In the genomic region with DNA sequence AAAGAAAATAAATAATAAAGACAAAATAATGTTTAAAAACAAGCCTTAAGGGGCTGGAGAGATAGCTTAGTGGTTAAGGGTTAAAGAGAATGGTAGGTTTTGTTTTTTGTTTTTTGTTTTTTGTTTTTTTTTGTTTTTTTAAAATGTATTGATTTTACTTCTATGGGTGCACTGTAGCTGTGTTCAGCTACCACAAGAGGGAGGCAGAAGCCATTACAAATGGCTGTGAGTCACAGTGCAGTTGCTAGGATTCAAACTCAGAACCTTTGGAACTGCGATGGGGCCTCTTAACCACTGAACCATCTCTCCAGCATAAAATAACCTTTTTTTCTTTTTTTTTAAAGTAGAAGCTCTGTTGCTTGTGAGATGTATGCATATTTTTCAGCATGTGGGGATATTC, we compare ENCODE assay signal across 30 mouse cellular contexts.
DNase-seq lines count a peak whose midpoint lies in the region; ATAC-seq and TF ChIP-seq lines count a peak whose summit lies in the region.
"Had no signal": no experiment of that assay in that cellular context is flagged by ENCODE, and none has a peak within 500 bp of the region (broad histone marks: within the 10 kb centered on the region; RNA-seq: fewer than 3 reads in every experiment).

No protein-coding gene starts in this region.

- H3K9me3 ChIP-seq in intestine, postnatal 0 days (ENCODE audit: control insufficient read depth): no peaks in the 10 kb centered on the region
- no peaks in the 10 kb centered on the region for H3K9me3 ChIP-seq in intestine, embryonic 16.5 days (ENCODE audit: control insufficient read depth, low read length)
- no peaks in the 10 kb centered on the region for H3K9me3 ChIP-seq in lung, postnatal 0 days (ENCODE audit: low read length)
- H3K9me3 ChIP-seq: forebrain, embryonic 13.5 days; heart, embryonic 13.5 days; liver, embryonic 13.5 days; midbrain, embryonic 10.5 days; neural tube, embryonic 12.5 days had no signal

- no peak for DNase-seq in lung, postnatal 0 days (ENCODE audit: low spot score)
- no peak for DNase-seq in lung, postnatal 4 days
- peak; percentile 7 for DNase-seq in ZHBTc4 (ENCODE audit: low read depth, low spot score)
- no peak for DNase-seq in heart, adult 8-10 months (ENCODE audit: low spot score)
- DNase-seq: adrenal gland, postnatal 36 days; cerebellum, adult 8-10 months; cerebellum, postnatal 25 days; gastrocnemius, postnatal 25 days; heart, adult 2 months; heart, postnatal 10 days; kidney, adult 8-10 months; kidney, postnatal 14 days; left cerebral cortex, postnatal 4 days; liver, embryonic 13.5 days; lung, adult 2 months; lung, postnatal 14 days; right cerebral cortex, adult 18-20 months; spleen, adult 18-20 months; thymus, adult 2 months; thymus, postnatal 36 days had no signal

- H3K36me3 ChIP-seq in intestine, postnatal 0 days (ENCODE audit: control insufficient read depth, insufficient read depth): no peaks in the 10 kb centered on the region
- H3K36me3 ChIP-seq in intestine, embryonic 16.5 days (ENCODE audit: control insufficient read depth, insufficient read depth, low read length): no peaks in the 10 kb centered on the region
- no peaks in the 10 kb centered on the region for H3K36me3 ChIP-seq in lung, postnatal 0 days (ENCODE audit: insufficient read depth, low read length)
- H3K36me3 ChIP-seq: heart, embryonic 13.5 days; liver, embryonic 13.5 days; midbrain, embryonic 10.5 days; neural tube, embryonic 12.5 days had no signal

- no peak overlapping the region for H3K4me3 ChIP-seq in intestine, postnatal 0 days (ENCODE audit: low read depth, low read length)
- H3K4me3 ChIP-seq in intestine, embryonic 16.5 days (ENCODE audit: low read length): no peak overlapping the region
- H3K4me3 ChIP-seq in lung, postnatal 0 days (ENCODE audit: low read depth, low read length): no peak overlapping the region
- H3K4me3 ChIP-seq: forebrain, embryonic 13.5 days; heart, adult 2 months; heart, embryonic 13.5 days; liver, embryonic 13.5 days; midbrain, embryonic 10.5 days; myocyte; neural tube, embryonic 12.5 days had no signal

- no peak for TF ChIP-seq EP300 in lung, postnatal 0 days (IDR thresholded peaks at IDR 0.05)

- H3K27ac ChIP-seq in intestine, postnatal 0 days (ENCODE audit: low read depth, low read length): no peak overlapping the region
- no peak overlapping the region for H3K27ac ChIP-seq in intestine, embryonic 16.5 days (ENCODE audit: low read length)
- H3K27ac ChIP-seq in lung, postnatal 0 days (ENCODE audit: low read length): no peak overlapping the region
- H3K27ac ChIP-seq: forebrain, embryonic 13.5 days; heart, adult 2 months; heart, embryonic 13.5 days; hindbrain, embryonic 14.5 days; liver, embryonic 13.5 days; midbrain, embryonic 10.5 days; neural tube, embryonic 12.5 days had no signal

- H3K4me1 ChIP-seq in intestine, postnatal 0 days (replicated peaks; ENCODE audit: control insufficient read depth, insufficient read depth, low read length): no peaks in the 10 kb centered on the region
- H3K4me1 ChIP-seq in intestine, embryonic 16.5 days (ENCODE audit: control insufficient read depth, insufficient read depth, low read length): no peaks in the 10 kb centered on the region
- H3K4me1 ChIP-seq in lung, postnatal 0 days (ENCODE audit: insufficient read depth, low read depth, low read length): no peaks in the 10 kb centered on the region
- H3K4me1 ChIP-seq: forebrain, embryonic 13.5 days; heart, embryonic 13.5 days; liver, embryonic 13.5 days; midbrain, embryonic 10.5 days; neural tube, embryonic 12.5 days had no signal

- H3K27me3 ChIP-seq in intestine, postnatal 0 days (replicated peaks; ENCODE audit: control insufficient read depth, insufficient read depth, low read length): no peaks in the 10 kb centered on the region
- no peaks in the 10 kb centered on the region for H3K27me3 ChIP-seq in intestine, embryonic 16.5 days (replicated peaks; ENCODE audit: control insufficient read depth, insufficient read depth, low read length)
- H3K27me3 ChIP-seq in lung, postnatal 0 days (replicated peaks; ENCODE audit: insufficient read depth, low read length): no peaks in the 10 kb centered on the region
- H3K27me3 ChIP-seq: forebrain, embryonic 13.5 days; heart, embryonic 13.5 days; liver, embryonic 13.5 days; neural tube, embryonic 12.5 days had no signal

- no peak overlapping the region for H3K9ac ChIP-seq in intestine, postnatal 0 days (ENCODE audit: low read depth, low read length)
- no peak overlapping the region for H3K9ac ChIP-seq in intestine, embryonic 16.5 days (ENCODE audit: low read depth, low read length)
- no peak overlapping the region for H3K9ac ChIP-seq in lung, postnatal 0 days (replicated peaks; ENCODE audit: low read depth)
- H3K9ac ChIP-seq: forebrain, embryonic 13.5 days; heart, embryonic 13.5 days; hindbrain, embryonic 14.5 days; liver, embryonic 13.5 days; neural tube, embryonic 12.5 days had no signal

- no peak for ATAC-seq in intestine, postnatal 0 days
- no peak for ATAC-seq in intestine, embryonic 16.5 days
- no peak for ATAC-seq in lung, postnatal 0 days
- no peak for ATAC-seq in granulocyte monocyte progenitor cell, adult 5-6 weeks (replicated peaks; ENCODE audit: poor library complexity, severe bottlenecking)
- ATAC-seq: forebrain, embryonic 13.5 days; midbrain, embryonic 16.5 days had no signal

- no peak overlapping the region for H3K4me2 ChIP-seq in intestine, postnatal 0 days (replicated peaks; ENCODE audit: low read depth)
- no peak overlapping the region for H3K4me2 ChIP-seq in intestine, embryonic 16.5 days (ENCODE audit: low read depth, low read length)
- H3K4me2 ChIP-seq in lung, postnatal 0 days (replicated peaks; ENCODE audit: low read depth, low read length): no peak overlapping the region
- H3K4me2 ChIP-seq: forebrain, embryonic 13.5 days; heart, embryonic 13.5 days; hindbrain, embryonic 14.5 days; liver, embryonic 13.5 days; neural tube, embryonic 12.5 days had no signal

- 0 out of 2 replicates have a peak, but pooled peaks have one; percentile 12 for TF ChIP-seq CTCF in intestine, postnatal 0 days (IDR thresholded peaks at IDR 0.05; ENCODE audit: low read depth)
- peak; percentile 16; the same call in 1 of the 2 replicates for TF ChIP-seq CTCF in lung, postnatal 0 days (IDR thresholded peaks at IDR 0.05)

- WGBS in intestine, postnatal 0 days: 94% methylated on average over 1 of the region's 1 CpGs
- whole genome bisulfite sequencing in intestine, embryonic 16.5 days: 96% methylated on average over 1 of the region's 1 CpGs
- WGBS in lung, postnatal 0 days: 87% methylated on average over 1 of the region's 1 CpGs
